Mouse (Mus musculus): ENCODE data around the gene Ngrn.

DNA sequence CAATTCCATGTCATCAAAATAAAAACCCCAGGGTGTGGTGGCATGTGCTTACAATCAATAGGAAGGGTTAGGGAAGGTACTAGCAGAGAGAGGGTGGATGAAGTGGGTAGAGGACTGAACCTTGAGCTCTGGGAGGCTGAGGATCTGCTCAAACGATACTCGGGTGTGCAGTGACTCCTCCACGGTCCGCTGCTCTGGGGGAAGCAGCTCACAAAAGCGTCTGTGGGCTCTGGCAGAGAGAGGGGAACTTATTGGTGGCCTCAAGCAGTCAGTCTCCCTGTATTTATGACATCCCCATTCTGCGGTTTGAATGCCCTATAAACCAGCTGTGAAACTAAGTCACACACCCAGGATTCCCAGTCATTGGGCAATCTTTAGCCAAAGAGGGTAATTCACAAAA lies 30.8 kb upstream of the Ngrn start:
- TF ChIP-seq CTCF (conservative IDR thresholded peaks at IDR 0.05; ENCODE audit: insufficient read depth, insufficient read length, low read depth, low read length) (no peak), POLR2A (IDR thresholded peaks at IDR 0.05; ENCODE audit: low read depth, low read length) (no peak)
